Mouse (Mus musculus) olfactory bulb, adult 2 months (tissue): Measurements from ENCODE around the gene Wnt2.

Experiments
- CTCF ChIP-seq: fragments of 200-500 bp; IDR thresholded peaks from 2 replicates; pipeline ENCODE4 v1.5.1; 2012; ENCODE audit warnings: low read depth, mild to moderate bottlenecking, low read length, moderate library complexity; ENCODE audit not compliant: insufficient read depth
- POLR2A ChIP-seq: fragments of 200-500 bp; IDR thresholded peaks from 2 replicates; pipeline ENCODE4 v1.6.1; 2012; ENCODE audit warnings: mild to moderate bottlenecking, low read depth, low read length, moderate library complexity; ENCODE audit not compliant: insufficient read depth

- TF ChIP-seq CTCF: no peak
- no peak for TF ChIP-seq POLR2A
Observed at GRCm38 (mm10) chr6:18029746-18030656, at the start of gene Wnt2.
